Mouse (Mus musculus) thymus, postnatal 10 days (tissue): ENCODE measurements at regions not wholly inside any gene's neighbourhood (a gene's known extent, or its start where the extent isn't known, plus 50 kb on each side); places are given as distances from the start of the nearest gene placed in this dataset.

ENCODE experiments used
- DNase-seq, 2 experiments: peaks; one replicate each; pipeline ENCODE4 v3.0.0; 2021; ENCODE audit warnings: low spot score in 2 of 2

DNA sequence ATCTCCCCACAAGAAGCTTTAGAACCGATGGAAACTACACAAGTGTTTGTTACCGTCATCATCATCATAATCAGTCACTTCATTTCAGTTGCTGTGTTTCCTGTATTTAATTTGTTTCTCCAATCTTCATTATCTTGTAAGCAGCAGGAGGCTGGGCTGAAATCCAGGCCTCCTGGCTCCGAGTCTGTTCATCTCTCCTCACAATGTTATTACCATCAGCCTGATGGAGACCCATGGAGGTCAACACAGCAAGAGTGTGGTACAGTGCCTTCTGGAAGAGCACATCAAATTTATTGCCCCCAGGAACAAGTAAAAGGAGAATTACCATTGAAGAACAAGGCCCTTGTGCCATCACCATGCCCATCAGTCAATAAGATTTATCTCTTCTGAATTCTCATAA is 576.3 kb upstream of the Cdh11 start:
- DNase-seq, result no peak

DNA sequence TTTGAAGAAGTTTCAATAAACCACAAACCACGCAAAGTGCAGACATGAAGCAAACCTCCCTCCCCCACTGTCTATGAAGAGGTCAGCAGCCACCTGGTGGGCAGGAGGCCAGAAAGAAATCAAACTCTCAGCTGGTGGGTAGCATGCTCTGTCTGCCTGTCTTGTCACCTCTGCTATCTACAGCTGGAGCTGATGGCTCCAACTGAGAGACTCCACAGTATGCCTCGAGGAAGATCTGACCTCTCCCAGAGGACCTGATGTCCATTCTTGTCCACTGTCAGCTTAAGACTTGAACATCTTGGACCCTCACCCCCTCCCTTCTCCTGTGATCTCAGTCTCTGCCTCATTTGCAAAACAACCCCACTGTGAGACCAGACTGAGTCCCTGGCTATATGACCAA is 585.0 kb upstream of the Cdh11 start:
- DNase-seq, result no peak

DNA sequence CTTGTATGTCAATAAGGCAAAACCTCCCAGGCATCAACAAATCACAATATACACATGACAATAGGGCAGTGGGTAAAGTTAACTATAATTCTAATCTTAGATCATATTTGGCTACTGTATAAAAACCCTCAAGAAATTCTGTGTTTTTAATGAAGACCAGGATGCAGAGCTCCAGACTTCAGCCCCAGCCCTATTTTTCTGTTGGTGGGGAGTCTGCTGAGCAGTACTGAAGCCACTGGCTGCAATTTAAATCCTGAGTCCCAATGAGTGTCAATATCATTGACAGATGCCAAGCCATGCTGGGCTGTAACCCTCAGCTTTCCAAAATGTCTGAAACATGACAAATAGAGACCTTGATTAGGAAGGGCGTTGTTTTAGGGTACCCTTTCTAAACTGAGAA is 587.6 kb upstream of the Cdh11 start:
- DNase-seq, result no peak

DNA sequence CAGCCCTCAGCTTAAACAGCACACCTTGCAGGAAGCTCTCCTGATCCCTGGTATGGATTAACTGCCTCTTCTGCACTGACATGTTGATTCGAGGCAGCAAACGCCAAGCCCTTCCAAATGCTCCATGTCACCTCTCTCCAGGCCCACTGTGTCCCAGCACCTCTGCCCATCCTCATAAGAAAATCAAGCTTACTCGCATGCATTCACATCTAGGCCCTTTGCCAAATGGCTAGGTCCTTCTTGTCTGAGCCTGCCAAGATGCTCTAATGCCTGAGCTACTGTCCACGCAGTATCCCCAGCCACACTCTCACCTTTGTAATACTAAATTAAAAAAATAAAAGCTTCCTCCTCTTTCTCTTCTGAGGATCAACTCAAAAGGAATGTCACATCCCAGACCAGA is 588.7 kb upstream of the Cdh11 start:
- DNase-seq, result no peak

DNA sequence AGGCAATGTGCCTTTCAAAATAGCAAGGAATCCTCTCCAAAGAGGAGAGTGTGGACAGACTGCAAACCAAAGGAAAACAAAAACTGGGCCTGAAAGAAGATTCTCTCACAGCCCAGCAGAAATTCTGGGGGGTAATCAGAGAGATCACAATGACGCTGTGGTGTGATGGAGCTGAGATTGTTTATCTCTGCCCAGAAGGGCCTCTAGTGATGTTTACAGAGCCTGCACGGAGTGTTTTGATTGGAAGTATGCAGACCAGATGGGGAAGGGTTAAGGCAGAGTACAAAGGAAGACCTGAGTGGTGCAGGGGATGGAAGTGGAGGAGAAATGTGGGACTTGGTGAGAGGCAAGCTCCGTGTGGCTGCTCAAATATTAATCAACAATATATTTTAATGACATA is 593.1 kb upstream of the Cdh11 start:
- DNase-seq, result no peak

DNA sequence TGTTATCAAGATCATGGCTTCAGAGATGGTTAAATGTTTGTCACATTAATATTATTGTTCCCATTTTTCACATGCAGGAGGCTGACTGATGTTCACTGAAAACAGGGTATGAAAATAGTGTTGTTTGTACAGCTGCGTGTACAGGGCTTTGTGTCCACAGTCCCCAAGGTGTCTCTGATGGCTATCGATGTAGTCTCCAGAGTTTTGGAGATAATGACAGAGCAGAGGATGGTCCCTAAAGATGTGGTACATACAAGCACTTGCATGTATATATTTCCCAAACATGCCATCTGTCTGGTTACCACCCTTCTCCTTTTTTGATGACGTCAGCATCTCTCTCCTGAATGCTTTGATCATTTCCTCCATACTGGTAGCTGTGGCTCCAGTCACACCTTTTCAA is 596.1 kb upstream of the Cdh11 start:
- DNase-seq, result no peak

DNA sequence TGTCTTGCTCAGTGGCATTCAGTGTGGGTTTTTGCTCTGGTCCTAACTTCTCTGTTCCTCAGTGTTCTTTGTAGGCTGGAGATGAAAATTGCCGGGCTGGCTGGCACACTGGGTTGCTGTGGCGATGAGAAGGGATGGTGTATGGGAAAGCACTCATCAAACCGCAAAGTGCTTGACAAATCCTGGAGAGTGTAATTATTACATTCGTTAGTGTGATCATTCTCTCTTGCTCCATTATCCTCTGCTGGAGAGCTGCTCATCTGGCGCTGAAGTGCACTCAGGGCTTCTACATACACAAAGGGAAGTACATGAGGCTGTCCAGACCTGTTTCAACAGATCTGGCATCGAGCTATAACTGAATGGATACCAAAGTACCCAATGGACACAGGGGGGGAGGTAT is 605.9 kb upstream of the Cdh11 start:
- no peak for DNase-seq

DNA sequence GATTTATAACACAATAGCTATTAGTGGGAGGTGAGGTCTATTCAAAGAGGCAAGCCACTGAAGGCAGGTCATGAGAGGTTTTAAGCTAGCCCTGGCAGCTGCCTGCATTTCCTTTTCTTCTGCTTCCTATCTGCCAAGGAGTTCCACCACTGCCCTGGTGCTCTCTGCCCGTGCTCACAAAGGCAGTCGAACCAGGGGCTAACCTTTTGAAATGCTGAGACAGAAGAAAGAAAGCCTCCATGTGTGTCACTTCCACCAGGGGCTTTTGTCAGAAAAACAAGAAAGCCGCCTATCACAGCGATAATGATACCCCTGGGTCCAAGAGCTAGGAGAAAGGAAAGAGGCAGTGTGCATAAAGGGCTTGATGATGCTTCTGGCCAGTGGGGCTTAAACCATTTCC is 609.9 kb upstream of the Cdh11 start:
- no peak for DNase-seq

DNA sequence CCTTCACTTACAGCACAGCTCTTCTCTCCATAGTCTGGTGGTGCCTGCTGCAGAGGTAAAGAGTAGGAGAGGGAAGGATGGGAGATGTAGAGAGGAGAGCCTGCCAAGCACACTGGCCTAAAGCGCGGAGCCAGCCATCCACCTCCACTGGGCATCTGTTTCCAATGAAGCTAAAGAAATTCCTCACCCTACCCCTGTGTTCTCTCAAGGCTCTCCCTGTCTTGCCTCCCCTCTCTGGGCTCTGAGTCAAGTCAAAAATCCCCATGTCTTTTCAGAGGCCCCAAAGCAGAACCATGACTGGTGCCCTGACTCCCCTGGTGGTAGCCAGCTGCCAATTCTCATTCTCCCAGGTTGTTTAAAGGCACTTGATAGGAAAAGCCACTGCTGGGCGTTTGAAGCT is 612.7 kb upstream of the Cdh11 start:
- no peak for DNase-seq

DNA sequence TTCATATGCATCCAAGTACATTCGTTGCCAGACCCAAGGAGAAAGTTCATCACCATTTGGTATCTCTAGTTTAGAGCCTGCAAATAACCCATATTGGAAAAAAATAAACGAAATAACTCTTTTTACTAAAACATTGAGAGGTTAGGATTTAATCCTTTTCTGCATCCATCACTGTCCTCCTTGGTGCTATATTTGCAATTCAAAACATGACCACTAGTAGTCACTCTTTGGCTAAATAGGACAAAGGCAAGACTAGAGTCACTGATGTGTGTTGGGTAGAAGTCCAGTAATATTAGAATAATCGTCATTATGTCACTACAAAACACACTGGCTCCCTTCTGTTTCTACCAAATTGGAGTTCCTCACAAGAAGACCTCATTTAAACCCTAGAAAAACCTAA is 614.0 kb upstream of the Cdh11 start:
- DNase-seq, result no peak

DNA sequence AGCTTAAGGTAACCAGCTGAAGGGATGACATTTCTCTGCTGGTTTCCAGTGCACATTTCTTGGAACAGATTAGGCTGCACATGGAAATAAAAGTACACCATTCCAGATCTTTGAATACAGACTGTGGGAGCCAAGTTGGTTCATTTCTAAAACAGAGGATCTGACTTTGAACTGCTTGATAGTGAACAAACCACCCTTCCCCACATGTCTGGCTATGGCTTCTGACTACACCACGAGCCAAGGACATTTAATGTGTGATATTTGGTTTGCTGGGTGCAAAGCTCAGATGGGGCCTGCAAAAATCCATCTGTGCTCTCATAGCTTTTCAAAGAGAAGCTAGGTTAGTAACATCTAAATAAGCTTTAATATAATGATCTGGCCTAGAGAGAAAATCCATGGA is 614.7 kb upstream of the Cdh11 start:
- DNase-seq, result no peak

DNA sequence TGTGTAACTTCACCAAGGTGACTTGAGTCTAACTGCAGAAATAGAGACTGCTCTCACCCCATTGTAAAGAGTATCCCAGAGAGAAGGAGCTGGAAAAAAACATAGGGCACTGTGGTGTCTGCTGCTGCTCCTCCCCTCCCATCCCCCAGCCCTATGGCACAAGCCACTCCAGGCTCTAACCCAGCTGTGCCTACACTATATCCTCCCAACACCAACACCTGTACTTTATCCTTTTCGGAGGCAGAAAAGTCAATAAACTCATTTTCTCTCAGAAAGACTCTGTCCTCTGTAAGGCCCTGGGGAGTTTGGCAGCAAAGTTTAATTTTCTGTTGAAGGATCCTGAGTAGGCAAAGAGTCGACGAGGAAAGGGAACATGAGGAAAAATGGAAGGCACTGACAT is 617.3 kb upstream of the Cdh11 start:
- DNase-seq, result no peak

DNA sequence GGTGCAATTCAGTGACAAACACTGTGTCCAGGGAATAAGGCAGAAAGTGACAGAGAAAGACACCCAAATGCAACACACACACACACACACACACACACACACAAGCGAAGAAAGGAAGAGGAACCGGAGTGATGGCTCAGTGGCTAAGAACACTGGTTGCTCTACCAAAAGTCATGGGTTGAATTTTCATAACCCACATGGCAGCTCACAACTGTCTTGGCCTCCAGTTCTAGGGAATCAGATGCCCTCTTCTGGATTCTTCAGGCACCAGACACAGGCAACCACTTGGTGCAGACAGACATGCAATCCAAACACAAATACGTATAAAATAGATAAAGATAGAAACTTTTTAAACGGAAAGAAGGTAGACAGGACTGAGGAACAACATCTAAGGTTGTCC is 618.4 kb upstream of the Cdh11 start:
- DNase-seq, result no peak

DNA sequence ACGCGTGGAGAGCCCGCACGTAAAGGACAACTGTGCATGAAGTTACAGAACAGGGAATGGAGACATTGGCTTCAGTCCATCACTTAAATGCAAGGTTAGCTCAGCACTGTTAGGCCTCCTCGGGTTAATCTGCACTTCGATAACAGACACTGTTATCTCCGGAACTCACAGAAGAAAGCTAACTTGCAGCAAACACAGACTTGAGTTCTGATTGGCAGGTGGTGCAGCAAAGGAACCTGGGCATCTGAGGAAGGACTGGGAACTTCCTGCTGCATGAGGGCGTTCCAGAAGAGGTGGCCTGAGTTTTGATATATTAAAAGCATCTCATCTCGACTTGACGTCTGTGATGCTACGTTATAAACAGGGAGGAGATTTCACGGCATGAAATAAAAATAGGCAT is 620.3 kb upstream of the Cdh11 start:
- no peak for DNase-seq

DNA sequence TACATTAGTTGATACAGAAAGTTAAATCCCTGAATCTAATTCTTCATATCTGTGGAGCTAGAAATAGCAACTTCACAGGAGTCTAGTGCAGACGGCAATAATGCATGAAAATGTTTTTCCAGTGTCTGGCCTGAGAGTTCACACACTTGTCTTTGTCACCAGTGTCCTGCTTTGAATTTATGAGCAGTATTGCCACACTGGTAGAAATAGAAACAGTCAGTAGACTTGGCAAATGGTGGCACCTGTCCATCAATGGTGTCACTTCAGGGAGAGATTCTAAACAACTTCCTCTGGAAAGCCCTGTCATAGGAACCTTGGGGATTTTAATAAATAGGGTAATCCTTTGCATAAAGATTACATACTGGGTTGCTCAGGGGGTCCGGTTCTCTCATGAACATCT is 621.5 kb upstream of the Cdh11 start:
- DNase-seq, result no peak

DNA sequence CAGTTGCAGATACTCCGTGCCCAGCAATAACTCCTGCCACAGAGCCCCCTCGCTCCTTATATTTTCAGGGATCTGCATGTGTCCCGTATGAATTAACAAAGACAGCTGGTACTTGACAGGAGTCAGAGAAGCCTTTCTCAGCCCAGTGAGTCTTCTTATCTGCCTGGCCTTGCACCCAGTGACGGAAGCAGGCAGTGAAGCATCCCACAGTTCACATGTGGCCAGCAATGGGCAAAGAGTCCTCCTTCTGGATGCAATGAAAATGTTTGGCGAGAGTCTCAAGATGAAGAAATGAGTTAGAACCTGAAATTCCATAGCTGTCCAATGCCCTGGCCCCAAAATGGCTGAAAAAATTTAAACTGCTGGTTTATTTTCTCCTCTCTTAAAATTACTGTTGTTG is 622.2 kb upstream of the Cdh11 start:
- no peak for DNase-seq

DNA sequence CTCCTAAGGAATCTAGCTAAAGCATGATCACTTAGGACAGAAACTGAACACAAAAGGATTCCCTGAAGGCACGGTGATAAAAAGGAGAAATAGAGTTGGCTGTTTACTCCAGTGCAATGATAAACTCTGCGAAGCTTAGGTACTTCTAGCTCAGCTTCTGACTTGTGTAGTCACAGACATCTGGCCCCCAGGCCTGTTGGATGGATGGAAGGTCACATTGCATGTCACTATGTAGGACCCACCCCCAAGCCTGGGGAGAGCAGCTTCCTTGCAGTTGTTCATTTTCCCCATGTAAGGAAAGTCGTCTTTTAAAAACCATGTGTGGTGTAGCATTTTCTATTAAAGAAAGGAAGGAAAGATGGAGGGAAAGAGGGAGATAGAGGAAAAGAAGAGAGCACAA is 623.0 kb upstream of the Cdh11 start:
- no peak for DNase-seq

DNA sequence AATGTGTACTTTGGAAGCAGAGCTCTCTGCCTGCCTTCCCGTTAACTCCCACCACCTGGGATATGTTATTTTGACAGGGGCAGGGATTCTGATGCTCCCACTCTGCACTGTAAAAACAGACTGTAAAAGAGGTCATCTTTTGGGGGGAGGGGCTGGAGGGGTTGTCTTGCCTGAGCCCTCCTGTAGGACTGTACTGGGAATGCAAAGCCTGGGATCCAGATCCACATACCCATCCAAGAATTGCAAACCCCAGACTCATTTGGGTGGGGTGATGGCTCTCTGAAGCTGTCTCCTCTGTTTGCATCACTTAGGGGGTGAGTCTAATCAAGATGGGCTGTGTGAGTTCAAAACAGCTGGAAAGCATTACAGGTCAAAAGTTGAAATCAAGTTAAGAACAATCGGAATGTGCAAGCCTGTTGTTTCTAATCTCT is 623.7 kb upstream of the Cdh11 start:
- DNase-seq, result no peak

DNA sequence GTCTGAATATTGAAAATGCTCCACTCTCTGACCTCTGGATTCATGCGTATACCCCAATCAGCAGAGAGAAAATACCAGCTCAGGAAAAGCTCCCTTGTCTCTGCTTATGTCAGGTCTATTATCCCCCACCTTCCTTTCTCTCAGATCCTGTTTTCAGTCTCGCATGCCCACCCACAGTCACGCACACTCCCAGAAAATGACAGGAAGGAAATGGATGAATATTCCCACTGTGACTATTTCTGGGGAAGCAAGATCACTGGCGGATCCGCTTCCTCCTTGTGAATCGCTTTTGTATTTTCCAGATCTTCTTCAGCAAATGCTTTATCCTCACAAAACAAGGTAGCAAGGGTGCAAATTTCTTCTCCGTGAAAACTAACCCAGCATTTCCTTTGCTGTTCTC is 627.3 kb upstream of the Cdh11 start:
- DNase-seq, result no peak

DNA sequence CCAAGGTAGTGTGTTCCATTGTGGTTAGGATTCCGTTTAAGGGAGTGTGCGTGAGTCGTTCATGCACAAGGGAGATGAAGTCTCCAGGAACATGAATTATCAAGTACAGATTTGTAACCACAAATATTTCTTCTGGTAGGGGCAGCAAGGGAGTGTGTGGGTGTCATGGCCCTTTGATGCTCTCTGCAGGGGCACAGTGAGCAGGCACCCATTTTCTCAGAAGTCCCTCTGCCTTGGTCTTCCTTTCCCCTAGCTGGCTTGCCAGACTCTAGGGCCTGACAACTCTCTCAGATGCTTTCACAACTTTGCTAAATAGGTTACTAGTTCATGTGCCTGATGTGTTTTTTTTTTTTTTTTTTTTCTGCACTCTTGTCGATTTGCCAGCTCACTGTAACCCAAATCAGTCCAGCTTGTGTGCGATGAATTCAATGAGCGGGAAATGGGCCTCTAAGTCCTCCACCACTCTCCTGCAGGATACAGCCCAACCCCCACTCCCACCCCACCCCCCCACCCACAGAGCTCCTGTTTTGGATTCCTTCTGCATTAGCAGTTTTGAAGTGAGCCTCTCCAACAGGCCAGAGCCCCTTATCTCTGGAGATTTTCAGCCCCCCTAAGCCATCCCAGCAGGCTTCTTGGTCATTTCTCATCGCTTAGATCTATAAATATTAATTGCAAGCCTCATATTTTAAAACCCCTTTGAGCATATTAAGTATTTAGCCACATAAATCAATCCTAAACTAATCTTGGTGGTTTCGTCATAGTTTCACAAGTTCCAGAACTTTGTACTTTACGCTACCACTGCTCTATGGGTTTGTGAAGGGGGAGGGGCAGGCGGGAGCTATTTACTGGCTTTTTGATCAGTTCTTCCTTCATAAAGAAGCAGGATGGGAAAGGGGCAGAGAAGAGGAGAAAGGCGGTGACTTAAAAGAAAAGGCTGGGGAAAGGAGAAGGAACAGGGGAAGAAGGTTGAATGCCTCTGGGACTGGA is 628.4 kb upstream of the Cdh11 start:
- DNase-seq, result no peak

DNA sequence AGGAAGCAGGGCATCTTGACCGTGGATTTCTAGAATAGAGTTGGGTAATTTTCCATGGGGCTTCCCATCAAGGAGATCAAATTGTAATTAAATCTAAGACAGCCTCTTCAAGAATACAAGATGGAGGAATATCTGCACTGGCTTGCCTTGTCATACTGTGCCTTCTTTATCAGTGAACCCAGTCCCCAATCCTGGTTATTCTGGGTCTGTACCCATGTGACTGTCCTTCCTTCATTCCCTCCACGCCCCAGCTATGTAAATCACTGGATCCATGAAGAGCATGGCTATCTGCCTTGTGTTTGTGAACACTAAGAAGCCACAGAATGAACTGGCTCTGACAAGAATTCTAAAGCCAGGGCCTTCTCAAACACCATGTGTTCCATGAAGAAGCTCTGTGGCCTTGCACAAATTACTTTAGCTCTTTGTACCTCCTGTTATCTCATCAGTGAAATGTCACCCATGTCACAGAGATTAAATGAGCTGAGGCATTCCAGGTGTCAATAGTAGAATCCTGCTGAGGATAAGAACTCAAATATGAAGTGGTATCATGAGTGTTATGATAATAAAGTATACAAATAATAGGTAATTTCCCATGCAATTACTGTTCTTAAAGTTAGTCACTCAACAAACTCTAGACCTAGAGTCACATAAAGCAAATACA is 637.0 kb upstream of the Cdh11 start:
- DNase-seq, result no peak

DNA sequence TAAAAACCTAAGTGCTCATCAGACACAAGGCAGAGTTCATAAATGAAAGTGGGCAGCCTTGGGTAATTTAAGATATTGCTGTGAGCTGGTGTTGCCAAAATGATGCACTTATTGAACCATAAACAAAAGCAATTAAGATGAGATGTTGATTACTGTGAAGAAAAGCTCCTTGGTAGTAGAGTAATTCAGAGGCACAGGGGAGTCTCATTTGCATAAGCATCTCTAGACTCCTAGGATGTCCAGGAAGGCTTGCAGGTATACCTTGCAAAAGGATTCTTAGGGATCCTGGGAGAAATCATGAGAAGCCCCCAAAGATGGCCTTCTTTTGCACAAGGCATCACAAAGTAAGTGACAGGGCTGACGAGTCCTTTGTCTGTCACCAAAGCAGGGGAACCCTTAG is 640.5 kb upstream of the Cdh11 start:
- DNase-seq, result no peak

DNA sequence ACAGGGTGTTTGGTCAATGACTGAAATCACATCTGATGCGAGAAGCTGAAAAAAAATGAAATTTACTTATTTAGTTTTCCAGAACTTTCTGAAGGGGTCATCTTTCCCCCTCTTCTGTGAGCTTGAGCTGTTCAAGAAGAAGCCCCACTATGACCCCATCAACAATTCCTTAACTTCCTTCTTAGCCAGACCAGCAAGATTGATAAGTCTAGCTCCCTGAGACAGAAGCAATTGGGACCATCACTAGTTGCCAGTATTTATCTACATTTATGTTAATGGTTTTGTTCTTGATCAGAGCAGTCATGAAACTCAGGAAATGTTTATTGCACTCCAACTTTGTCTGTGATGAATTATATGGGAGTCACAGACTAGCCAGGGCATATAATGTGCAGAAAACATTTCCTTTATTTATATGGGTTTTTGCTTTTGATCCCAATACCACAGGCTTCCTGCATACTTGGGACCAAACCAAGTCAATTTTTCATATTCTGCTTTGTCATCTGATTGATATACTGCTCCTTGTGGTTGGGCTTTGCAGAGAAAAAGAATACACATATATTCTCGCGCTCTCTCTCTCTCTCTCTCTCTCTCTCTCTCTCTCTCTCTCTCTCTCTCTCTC is 645.5 kb upstream of the Cdh11 start:
- DNase-seq, result no peak
